Mouse (Mus musculus) neural tube, embryonic 15.5 days (tissue): ENCODE measurements around the gene Ank2. TPM values are rescaled to one million over a fixed set of nuclear protein-coding genes. Genes with fewer than 3 reads are reported as not detected.

ENCODE experiments used
- ATAC-seq: fragments of 200-750 bp; cut with Nextera tagmentation; 2 replicates; pipeline ENCODE4 v1.8.0; 2017; ENCODE audit warnings: mild to moderate bottlenecking, moderate TSS enrichment, moderate library complexity; ENCODE audit not compliant: low FRiP score
- H3K27ac ChIP-seq: fragments of 300-500 bp; sonication (generic); replicated peaks from 2 replicates; pipeline ENCODE4 v1.5.1; 2015; ENCODE audit warnings: mild to moderate bottlenecking, inconsistent platforms
- H3K27me3 ChIP-seq: fragments of 300-500 bp; sonication (generic); replicated peaks from 2 replicates; pipeline ENCODE4 v1.6.1; 2015; ENCODE audit warnings: inconsistent platforms
- H3K36me3 ChIP-seq: fragments of 300-500 bp; sonication (generic); 2 replicates; pipeline ENCODE4 v1.6.1; 2015; ENCODE audit warnings: inconsistent platforms
- H3K4me1 ChIP-seq: fragments of 300-500 bp; sonication (generic); 2 replicates; pipeline ENCODE4 v1.6.1; 2015; ENCODE audit warnings: inconsistent platforms
- H3K4me2 ChIP-seq: fragments of 300-500 bp; sonication (generic); 2 replicates; pipeline ENCODE4 v1.6.1; 2015; ENCODE audit warnings: inconsistent platforms, mild to moderate bottlenecking, moderate library complexity
- H3K4me3 ChIP-seq: fragments of 300-500 bp; sonication (generic); replicated peaks from 2 replicates; pipeline ENCODE4 v1.5.1; 2015; ENCODE audit warnings: mild to moderate bottlenecking, inconsistent platforms
- H3K9ac ChIP-seq: fragments of 300-500 bp; sonication (generic); replicated peaks from 2 replicates; pipeline ENCODE4 v1.6.1; 2015; ENCODE audit warnings: mild to moderate bottlenecking, inconsistent platforms
- H3K9me3 ChIP-seq: fragments of 300-500 bp; sonication (generic); replicated peaks from 2 replicates; pipeline ENCODE4 v1.6.1; 2016; ENCODE audit warnings: inconsistent platforms
- WGBS: fragments of 180-500 bp; shearing (Covaris S2); methylation state at CpG from one replicate; pipeline ENCODE4 v1.1.7; 2015; ENCODE audit warnings: mixed read lengths; 5-methylcytosine and 5-hydroxymethylcytosine counted together
- polyA plus RNA-seq: library from polyadenylated mRNA; unstranded; fragments of >200 nt; fragmentation: Nextera tagmentation; extraction: Ambion mirVana; gene quantifications from 2 replicates; pipeline ENCODE4 v1.2.1, GENCODE M21; 2015

The Ank2 gene
- polyA plus RNA-seq, 1 experiment from 2014 or later = 166 TPM

DNA sequence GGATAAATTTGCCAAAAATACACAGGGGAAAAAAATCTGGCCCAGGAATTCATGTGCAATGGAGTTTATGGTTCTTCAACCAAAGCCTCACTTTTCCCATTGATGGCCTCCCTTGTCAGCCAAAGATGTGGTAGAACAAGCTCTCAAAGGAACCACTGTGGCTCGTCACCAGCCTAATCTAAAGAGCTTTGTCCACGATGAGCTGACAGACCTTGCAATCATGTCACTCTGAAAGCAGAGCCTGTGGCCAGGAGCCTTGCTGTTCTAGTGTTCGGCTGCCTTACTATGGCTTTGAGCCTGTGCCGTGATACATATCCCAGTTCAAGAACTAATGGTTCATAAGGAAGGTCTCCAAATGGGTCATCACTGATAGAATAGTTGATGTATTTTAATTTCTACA is 196.1 kb downstream of the Ank2 start:
- Histone ChIP-seq H3K27ac (no peak overlapping the region), H3K36me3 (no peaks in the 10 kb centered on the region), H3K9me3 (no peaks in the 10 kb centered on the region), H3K9ac (no peak overlapping the region), H3K4me3 (no peak overlapping the region), H3K4me1 (peaks cover 12% of the 10 kb centered on the region), H3K27me3 (no peaks in the 10 kb centered on the region), H3K4me2 (no peak overlapping the region)
- 59% methylated on average over 4 of the region's 4 CpGs for WGBS
- no peak; the same call in 1 of the 2 replicates for ATAC-seq

DNA sequence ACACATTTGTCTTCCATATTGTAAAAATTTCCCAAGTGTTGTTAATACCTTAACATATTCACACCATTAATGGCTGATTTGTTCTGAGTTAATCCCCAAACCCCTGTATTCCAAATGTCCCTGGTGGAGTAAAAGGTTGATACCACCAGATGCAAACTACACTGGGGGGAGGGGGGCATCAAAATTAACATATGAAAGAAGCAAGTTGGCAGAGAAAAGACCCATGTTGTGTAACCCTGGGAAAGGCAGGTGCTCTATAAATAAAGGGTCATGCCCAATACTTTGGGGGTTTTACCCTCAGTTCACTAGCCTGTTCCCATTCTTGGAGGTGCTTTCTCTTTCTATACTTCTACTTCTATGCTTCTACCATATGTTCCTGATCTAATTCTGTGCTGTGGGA is 198.4 kb downstream of the Ank2 start:
- Histone ChIP-seq H3K4me2 (no peak overlapping the region), H3K4me3 (no peak overlapping the region), H3K9me3 (no peaks in the 10 kb centered on the region), H3K9ac (no peak overlapping the region), H3K27me3 (no peaks in the 10 kb centered on the region), H3K36me3 (no peaks in the 10 kb centered on the region), H3K27ac (no peak overlapping the region), H3K4me1 (peaks cover 16% of the 10 kb centered on the region)
- no peak for ATAC-seq

DNA sequence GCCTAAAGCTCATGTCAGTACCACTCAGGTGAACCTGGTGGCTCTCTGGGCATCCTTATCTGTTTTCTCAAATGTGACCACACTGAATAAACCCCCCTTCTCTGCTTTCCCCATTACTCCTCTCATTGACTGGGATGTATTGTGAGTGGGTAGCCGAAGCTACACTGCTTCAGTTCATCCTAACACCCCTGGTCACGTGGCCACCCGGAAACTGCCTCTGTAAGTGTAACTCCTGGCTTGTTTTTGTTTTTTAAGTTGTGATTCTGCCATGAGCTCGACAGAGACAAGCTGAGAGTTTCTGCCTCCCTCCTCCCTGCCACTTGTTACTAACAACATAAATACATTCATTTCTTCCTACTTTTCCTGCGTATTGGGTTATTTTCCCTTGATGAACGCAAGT is 203.2 kb downstream of the Ank2 start:
- H3K9me3 ChIP-seq = no peaks in the 10 kb centered on the region
- no peak overlapping the region for H3K9ac ChIP-seq
- H3K27me3 ChIP-seq = no peaks in the 10 kb centered on the region
- no peak overlapping the region for H3K27ac ChIP-seq
- H3K4me1 ChIP-seq = peaks cover 27% of the 10 kb centered on the region
- no peak overlapping the region for H3K4me3 ChIP-seq
- H3K36me3 ChIP-seq = no peaks in the 10 kb centered on the region
- H3K4me2 ChIP-seq = no peak overlapping the region
- no peak for ATAC-seq
- 77% methylated on average over 6 of the region's 6 CpGs for WGBS

DNA sequence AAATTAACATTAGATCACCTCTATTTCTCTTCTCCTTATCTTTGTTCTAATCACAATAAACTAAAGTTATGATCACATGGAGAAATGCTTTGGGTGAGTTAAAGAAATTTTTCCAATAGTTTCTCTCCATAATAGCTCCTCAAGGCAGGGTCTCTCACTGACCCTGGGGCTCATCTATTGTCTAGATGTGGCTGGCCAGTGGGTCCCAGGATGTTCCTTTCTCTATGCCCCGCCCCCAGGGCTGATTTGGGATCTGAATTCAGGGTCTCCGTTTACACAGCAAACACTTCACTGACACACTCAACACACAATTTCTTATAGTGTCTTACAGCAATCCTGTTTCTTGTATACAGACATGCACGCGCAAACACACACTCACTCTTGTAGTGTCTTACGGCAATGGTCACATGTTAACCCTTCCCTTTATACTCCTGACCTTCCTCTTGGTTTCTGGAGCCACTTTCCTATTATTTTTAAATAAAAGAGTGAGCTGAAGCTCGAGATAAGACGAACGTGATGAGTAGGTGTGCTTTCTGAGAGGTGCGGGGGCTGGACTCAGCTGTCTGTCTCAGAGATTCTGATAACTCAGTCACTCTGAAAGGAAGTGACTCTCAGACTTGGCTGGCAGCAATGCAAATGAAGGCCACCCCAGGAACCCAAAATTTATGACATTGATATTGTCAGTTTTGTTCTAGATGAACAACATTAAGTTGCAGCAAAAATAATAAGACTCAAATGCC is 204.4 kb downstream of the Ank2 start:
- H3K27ac ChIP-seq = no peak overlapping the region
- WGBS = 57% methylated on average over 9 of the region's 9 CpGs
- H3K4me2 ChIP-seq = 0 out of 2 replicates have a peak overlapping the region, but pooled peaks have one; percentile 0
- no peak overlapping the region for H3K9ac ChIP-seq
- peaks cover 26% of the 10 kb centered on the region for H3K4me1 ChIP-seq
- ATAC-seq = no peak
- no peak overlapping the region for H3K4me3 ChIP-seq
- H3K36me3 ChIP-seq = no peaks in the 10 kb centered on the region
- no peaks in the 10 kb centered on the region for H3K9me3 ChIP-seq
- no peaks in the 10 kb centered on the region for H3K27me3 ChIP-seq

DNA sequence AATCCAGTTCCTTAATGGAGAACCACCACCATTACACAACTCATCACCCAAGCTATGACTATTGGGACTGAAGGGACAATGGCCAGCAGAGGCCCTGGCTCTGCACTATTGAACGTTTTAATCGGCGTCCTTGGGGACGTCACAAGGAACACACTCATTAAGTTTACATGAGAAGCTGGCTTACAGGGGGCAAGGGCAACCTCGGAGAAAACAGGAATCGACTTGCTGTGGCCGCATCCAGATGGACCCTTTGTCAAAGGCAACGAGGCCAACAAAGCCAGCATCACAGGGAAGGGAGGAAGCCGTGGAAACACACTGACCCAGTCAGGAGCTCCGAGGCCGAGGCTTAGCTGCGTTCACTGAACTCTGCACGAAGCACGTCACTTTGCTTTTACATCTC is 205.1 kb downstream of the Ank2 start:
- no peak overlapping the region for H3K9ac ChIP-seq
- no peaks in the 10 kb centered on the region for H3K27me3 ChIP-seq
- WGBS = 23% methylated on average over 14 of the region's 14 CpGs

DNA sequence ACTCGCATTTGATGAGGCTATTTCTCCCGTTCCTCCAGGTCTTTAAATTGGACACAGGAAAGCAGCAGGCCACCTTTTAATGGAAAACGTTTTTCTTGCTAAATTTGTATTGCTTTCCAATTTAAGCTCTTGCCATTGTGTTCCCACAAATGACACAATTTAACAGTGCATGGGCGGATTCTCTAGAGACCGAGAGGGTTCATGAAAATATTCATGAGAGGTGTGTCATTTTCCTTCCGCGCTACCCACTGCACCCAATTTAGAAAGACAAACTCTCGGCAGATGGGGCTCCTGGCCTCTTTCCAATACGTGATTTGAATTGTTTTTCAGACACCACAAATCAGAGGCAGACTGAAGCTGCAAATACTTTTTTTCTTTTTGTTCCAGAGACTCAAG is 205.7 kb downstream of the Ank2 start:
- Histone ChIP-seq H3K4me2 (no peak overlapping the region), H3K27me3 (no peaks in the 10 kb centered on the region), H3K27ac (0 out of 2 replicates have a peak overlapping the region, but pooled peaks have one; percentile 46), H3K4me3 (no peak overlapping the region), H3K9me3 (no peaks in the 10 kb centered on the region), H3K4me1 (peaks cover 32% of the 10 kb centered on the region), H3K36me3 (no peaks in the 10 kb centered on the region), H3K9ac (no peak overlapping the region)
- no peak for ATAC-seq
- WGBS = 20% methylated on average over 9 of the region's 9 CpGs

More for the DNA sequence above, 205.1 kb downstream of the Ank2 start:
- H3K36me3 ChIP-seq = no peaks in the 10 kb centered on the region
- peaks cover 29% of the 10 kb centered on the region for H3K4me1 ChIP-seq
- no peaks in the 10 kb centered on the region for H3K9me3 ChIP-seq
- peak overlapping the region; percentile 46 for H3K27ac ChIP-seq
- peak overlapping the region; percentile 0; the same call in 1 of the 2 replicates for H3K4me2 ChIP-seq
- no peak overlapping the region for H3K4me3 ChIP-seq
- 0 out of 2 replicates have a peak, but pooled peaks have one; percentile 19 for ATAC-seq

DNA sequence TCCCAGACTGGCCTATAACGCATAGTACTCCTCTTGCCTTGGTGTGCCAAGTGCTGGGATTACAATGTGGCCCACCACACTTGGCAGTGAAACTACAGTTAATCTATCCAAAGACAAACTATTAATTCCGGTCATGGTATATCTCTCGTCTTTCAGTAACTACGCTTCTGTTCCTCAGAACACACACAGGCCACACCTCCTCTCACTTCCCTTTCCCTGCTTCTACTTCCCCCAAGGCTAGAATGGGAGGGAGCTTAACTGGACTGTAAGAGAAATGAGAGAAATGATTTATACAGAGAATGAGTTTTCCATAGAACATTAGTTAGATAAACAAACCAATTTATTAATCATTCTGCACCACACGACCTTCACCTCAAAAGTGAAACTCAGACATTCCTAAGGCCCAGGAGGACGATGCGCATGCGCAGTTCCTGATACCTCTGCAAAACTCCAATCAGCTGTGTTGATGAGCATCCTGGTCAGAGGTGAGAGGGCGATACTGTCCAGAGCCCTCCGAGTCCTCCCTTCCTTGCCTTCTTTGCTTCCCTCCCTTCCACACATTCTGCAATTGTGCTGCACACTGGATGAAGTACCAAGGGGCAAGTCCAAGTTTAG is 206.2 kb downstream of the Ank2 start:
- no peaks in the 10 kb centered on the region for H3K9me3 ChIP-seq
- no peak overlapping the region for H3K27ac ChIP-seq
- 66% methylated on average over 10 of the region's 10 CpGs for WGBS
- no peak for ATAC-seq
- H3K4me2 ChIP-seq = no peak overlapping the region
- H3K4me3 ChIP-seq = no peak overlapping the region
- no peaks in the 10 kb centered on the region for H3K27me3 ChIP-seq
- no peaks in the 10 kb centered on the region for H3K36me3 ChIP-seq
- H3K4me1 ChIP-seq = peaks cover 32% of the 10 kb centered on the region
- H3K9ac ChIP-seq = no peak overlapping the region

DNA sequence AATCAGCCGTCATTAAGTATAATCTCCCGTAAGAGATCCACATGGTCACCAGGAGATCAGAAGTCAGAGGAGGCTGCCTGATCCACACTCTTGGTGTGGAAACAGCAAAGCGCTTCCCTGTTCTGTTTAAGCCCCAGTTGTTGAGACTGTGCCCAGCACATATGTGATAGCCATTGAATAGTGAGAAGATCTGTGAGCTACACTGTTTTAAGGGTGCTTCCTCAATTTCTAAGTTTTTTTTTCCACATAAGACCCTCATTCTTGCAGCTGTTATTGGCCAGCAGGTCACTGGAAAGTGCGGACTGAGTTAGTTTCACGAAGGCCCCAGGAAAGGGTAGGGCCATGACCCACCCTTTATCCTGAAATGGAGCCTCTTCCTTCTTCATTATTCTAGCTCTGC is 216.9 kb downstream of the Ank2 start:
- ATAC-seq = no peak
- Histone ChIP-seq H3K9ac (no peak overlapping the region), H3K9me3 (no peaks in the 10 kb centered on the region), H3K36me3 (no peaks in the 10 kb centered on the region), H3K27me3 (no peaks in the 10 kb centered on the region), H3K4me1 (no peaks in the 10 kb centered on the region), H3K27ac (no peak overlapping the region), H3K4me2 (no peak overlapping the region), H3K4me3 (no peak overlapping the region)
- whole genome bisulfite sequencing = 94% methylated on average over 5 of the region's 5 CpGs

DNA sequence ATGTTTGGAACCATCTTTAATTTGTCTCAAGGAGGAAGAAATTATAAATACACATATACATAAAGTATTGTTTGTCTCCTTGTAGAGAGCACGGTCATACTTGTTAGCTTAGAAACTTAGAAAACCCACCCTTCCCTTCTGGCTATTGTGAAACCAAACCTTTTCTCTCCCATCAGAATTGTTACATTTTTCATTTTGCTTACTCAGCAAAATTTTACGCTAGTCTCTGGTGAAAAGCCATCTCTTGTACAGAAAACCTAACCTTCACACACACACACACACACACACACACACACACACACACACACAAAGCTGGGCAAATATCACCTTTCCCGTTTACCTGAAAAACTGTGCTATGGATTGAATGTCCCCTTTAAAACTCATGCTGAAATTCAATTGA is 217.8 kb downstream of the Ank2 start:
- WGBS = 74% methylated on average over 3 of the region's 3 CpGs

DNA sequence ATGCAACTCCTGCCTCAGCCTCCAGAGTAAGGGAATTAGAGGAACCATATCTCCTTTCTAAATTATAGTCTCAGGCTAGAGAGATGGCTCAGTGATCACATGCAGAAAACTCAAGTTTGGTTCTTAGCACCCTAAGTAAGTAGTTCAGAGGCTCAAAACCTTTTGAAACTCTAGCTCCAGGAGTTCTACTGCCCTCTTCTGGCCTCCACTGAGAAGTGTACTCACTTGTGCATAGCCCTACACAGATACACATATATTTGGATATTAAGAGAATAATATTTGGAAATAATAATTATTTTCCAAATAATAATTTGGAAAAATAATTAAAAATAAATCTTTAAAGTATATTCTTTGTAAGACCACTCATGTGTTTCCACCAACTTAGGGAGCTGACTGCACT is 218.8 kb downstream of the Ank2 start:
- no peaks in the 10 kb centered on the region for H3K36me3 ChIP-seq
- no peak overlapping the region for H3K4me2 ChIP-seq
- no peaks in the 10 kb centered on the region for H3K9me3 ChIP-seq
- no peaks in the 10 kb centered on the region for H3K4me1 ChIP-seq
- no peaks in the 10 kb centered on the region for H3K27me3 ChIP-seq
- H3K27ac ChIP-seq = no peak overlapping the region
- H3K4me3 ChIP-seq = no peak overlapping the region
- ATAC-seq = no peak
- H3K9ac ChIP-seq = no peak overlapping the region

More for the DNA sequence above, 217.8 kb downstream of the Ank2 start:
- Histone ChIP-seq H3K27ac (no peak overlapping the region), H3K4me3 (no peak overlapping the region), H3K4me1 (no peaks in the 10 kb centered on the region), H3K36me3 (no peaks in the 10 kb centered on the region), H3K27me3 (no peaks in the 10 kb centered on the region), H3K9ac (no peak overlapping the region), H3K4me2 (no peak overlapping the region), H3K9me3 (no peaks in the 10 kb centered on the region)
- ATAC-seq = no peak

DNA sequence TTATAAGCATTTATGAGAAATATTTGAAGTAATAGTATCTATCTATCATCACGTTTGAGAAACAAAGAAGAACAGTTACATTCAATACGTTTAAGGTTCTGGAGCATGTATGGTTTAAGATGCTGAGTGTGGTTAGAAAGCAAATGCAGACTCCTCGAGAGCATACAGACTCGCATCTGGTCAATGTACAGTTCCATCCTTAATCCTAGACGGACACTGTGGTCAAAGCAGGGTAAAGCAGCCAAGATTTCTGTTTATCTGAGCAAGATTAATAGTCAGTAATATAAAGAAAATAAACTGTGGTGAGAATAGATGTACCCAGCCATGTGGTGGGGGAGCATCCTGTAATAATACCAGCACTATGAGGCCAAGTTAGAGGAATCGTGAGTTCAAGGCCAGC is 223.2 kb downstream of the Ank2 start:
- no peaks in the 10 kb centered on the region for H3K9me3 ChIP-seq
- H3K4me1 ChIP-seq = peaks cover 3% of the 10 kb centered on the region; the same call in 1 of the 2 replicates
- H3K4me2 ChIP-seq = no peak overlapping the region
- no peak overlapping the region for H3K9ac ChIP-seq
- no peak overlapping the region for H3K4me3 ChIP-seq
- ATAC-seq = no peak
- H3K27me3 ChIP-seq = no peaks in the 10 kb centered on the region
- no peaks in the 10 kb centered on the region for H3K36me3 ChIP-seq
- WGBS = 85% methylated on average over 6 of the region's 6 CpGs
- no peak overlapping the region for H3K27ac ChIP-seq

DNA sequence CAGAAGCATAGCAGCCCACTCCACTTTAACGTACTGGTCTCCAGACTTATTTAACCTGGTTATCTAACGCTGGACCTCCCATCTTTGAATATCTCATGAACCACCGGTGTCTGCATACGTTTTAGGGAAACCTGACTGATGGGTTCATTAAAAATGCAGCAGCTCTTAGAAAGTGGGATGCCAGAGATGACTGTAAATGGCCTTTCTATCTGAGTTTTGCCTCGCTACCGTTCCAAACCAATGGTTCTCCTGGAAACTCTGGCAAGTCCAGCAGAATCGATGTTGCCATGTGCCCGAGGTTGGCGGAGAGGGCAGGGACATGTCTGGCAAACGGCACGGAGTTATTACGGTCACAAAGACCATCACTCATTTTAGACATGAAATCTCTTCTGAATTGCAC is 226.3 kb downstream of the Ank2 start:
- Histone ChIP-seq H3K36me3 (no peaks in the 10 kb centered on the region), H3K4me2 (no peak overlapping the region), H3K27ac (no peak overlapping the region), H3K9me3 (no peaks in the 10 kb centered on the region), H3K9ac (no peak overlapping the region), H3K4me3 (no peak overlapping the region), H3K4me1 (peaks cover 7% of the 10 kb centered on the region), H3K27me3 (no peaks in the 10 kb centered on the region)
- no peak for ATAC-seq
- WGBS = 28% methylated on average over 12 of the region's 12 CpGs
